Mouse (Mus musculus) testis, adult 2 months (tissue): ENCODE measurements around the gene Shroom3. TPM values are rescaled to one million over a fixed set of nuclear protein-coding genes. Genes with fewer than 3 reads are reported as not detected.

Experiments
- H3K27ac ChIP-seq: fragments of 200-500 bp; 2 replicates; pipeline ENCODE4 v1.5.1; 2012; ENCODE audit warnings: low read depth, low read length; ENCODE audit not compliant: control insufficient read depth, insufficient read depth
- H3K27me3 ChIP-seq: fragments of 200-500 bp; 2 replicates; pipeline ENCODE4 v1.6.1; 2012; ENCODE audit warnings: mild to moderate bottlenecking, low read length, moderate library complexity; ENCODE audit not compliant: control insufficient read depth, insufficient read depth
- H3K36me3 ChIP-seq: fragments of 200-500 bp; 2 replicates; pipeline ENCODE4 v1.6.1; 2012; ENCODE audit warnings: mild to moderate bottlenecking, low read length; ENCODE audit not compliant: control insufficient read depth, insufficient read depth
- H3K4me1 ChIP-seq: fragments of 200-500 bp; 2 replicates; pipeline ENCODE4 v1.6.1; 2012; ENCODE audit warnings: low read length; ENCODE audit not compliant: control insufficient read depth, insufficient read depth
- H3K4me3 ChIP-seq: fragments of 200-500 bp; 2 replicates; pipeline ENCODE4 v1.5.1; 2012; ENCODE audit warnings: low read depth, mild to moderate bottlenecking, low read length, moderate library complexity, mixed read lengths; ENCODE audit not compliant: control insufficient read depth
- CTCF ChIP-seq: fragments of 200-500 bp; IDR thresholded peaks from 2 replicates; pipeline ENCODE4 v1.5.1; 2012; ENCODE audit warnings: low read depth, mild to moderate bottlenecking, inconsistent platforms, low read length, moderate library complexity; ENCODE audit not compliant: control insufficient read depth, insufficient read depth, insufficient replicate concordance
- POLR2A ChIP-seq: fragments of 200-500 bp; IDR thresholded peaks from 2 replicates; pipeline ENCODE4 v1.6.1; 2012; ENCODE audit warnings: low read depth, mild to moderate bottlenecking, inconsistent platforms, low read length, moderate library complexity; ENCODE audit not compliant: control insufficient read depth
- polyA plus RNA-seq: library from polyadenylated mRNA; depleted of rRNA; stranded (reverse); fragments of >200 nt; gene quantifications from 2 replicates; pipeline ENCODE4 v1.2.3, GENCODE M21; 2012

Shroom3 gene
- polyA plus RNA-seq, 1 experiment, result 25.6 TPM

GRCm38 (mm10) chr5:92688124-92688523 lies 4.9 kb downstream of the Shroom3 start:
- Histone ChIP-seq H3K36me3 (no peaks in the 10 kb centered on the region), H3K4me1 (peaks cover 9% of the 10 kb centered on the region), H3K4me3 (no peak overlapping the region), H3K27ac (no peak overlapping the region), H3K27me3 (peaks cover 2% of the 10 kb centered on the region; the same call in 1 of the 2 replicates)
- TF ChIP-seq POLR2A (no peak), CTCF (no peak)

GRCm38 (mm10) chr5:92688569-92688968 lies 5.3 kb downstream of the Shroom3 start:
- Histone ChIP-seq H3K4me3 (no peak overlapping the region), H3K27ac (no peak overlapping the region), H3K27me3 (no peaks in the 10 kb centered on the region), H3K4me1 (peaks cover 4% of the 10 kb centered on the region), H3K36me3 (no peaks in the 10 kb centered on the region)
- TF ChIP-seq CTCF (no peak), POLR2A (no peak)

- no peaks in the 10 kb centered on the region for H3K4me1 ChIP-seq
- H3K36me3 ChIP-seq, result no peaks in the 10 kb centered on the region
- no peaks in the 10 kb centered on the region for H3K27me3 ChIP-seq
- H3K27ac ChIP-seq, result no peak overlapping the region
- TF ChIP-seq POLR2A (no peak), CTCF (no peak)
- no peak overlapping the region for H3K4me3 ChIP-seq
Observed at GRCm38 (mm10) chr5:92692206-92693007, 9.2 kb downstream of the Shroom3 start.

DNA sequence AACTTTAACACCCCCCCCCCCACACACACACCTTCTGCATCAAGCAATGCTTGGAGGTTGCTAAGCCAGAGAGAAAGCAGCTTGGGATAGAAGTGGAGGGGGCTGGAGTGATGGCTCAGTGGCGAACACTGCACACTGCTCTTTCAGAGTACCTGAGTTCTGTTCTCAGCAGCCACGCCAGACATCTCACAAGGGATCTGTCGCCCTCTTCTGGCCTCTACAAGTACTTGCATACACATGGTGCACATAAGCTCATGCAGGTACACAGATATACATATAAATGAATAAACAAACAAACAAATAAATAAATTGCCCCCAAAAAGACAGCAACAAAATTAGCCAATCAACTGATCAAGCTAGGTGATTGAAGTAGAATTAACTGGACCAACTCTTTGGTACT lies 10.5 kb downstream of the Shroom3 start:
- no peak overlapping the region for H3K27ac ChIP-seq
- H3K4me1 ChIP-seq, result no peaks in the 10 kb centered on the region
- H3K4me3 ChIP-seq, result no peak overlapping the region
- TF ChIP-seq CTCF, result no peak
- TF ChIP-seq POLR2A, result no peak
- H3K27me3 ChIP-seq, result no peaks in the 10 kb centered on the region
- no peaks in the 10 kb centered on the region for H3K36me3 ChIP-seq

DNA sequence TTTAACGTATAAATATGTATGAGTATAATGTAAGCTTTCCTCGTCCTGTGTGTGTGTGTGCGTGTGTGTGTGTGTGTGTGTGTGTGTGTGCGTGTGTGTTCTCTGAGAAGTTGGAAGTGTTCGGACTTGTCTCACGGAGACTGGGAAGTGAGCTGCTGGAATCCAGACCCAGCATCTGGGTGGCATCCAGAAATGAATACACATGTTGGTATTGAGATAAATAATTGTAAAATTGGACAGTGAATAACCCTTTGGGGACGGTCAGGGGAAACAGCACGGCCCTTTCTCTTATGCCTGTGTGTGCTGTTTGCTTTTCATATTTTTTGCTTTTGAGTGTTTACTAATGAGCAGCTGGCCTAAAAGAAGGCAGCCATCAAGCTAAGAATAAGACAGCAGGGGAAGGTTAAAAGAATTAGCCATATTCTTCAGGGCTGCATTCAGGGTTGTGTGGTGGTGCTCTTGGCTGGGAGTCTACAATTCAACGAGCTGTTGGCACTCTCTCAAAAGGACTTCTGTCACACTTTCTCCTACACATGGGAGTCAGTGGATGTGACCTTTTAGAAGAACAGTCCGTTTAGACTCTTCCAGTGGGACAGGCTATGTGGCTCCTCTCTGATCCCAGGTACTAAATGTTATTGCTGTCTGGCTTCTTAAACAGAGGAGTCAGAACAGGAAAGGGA lies 11.2 kb downstream of the Shroom3 start:
- Histone ChIP-seq H3K27ac (no peak overlapping the region), H3K27me3 (no peaks in the 10 kb centered on the region), H3K36me3 (no peaks in the 10 kb centered on the region), H3K4me1 (no peaks in the 10 kb centered on the region), H3K4me3 (no peak overlapping the region)
- TF ChIP-seq CTCF, result no peak

GRCm38 (mm10) chr5:92698131-92698836 lies 15.0 kb downstream of the Shroom3 start:
- H3K27ac ChIP-seq, result no peak overlapping the region
- no peaks in the 10 kb centered on the region for H3K4me1 ChIP-seq

More at GRCm38 (mm10) chr5:92698131-92698836, 15.0 kb downstream of the Shroom3 start:
- H3K4me3 ChIP-seq, result no peak overlapping the region
- H3K36me3 ChIP-seq, result no peaks in the 10 kb centered on the region
- TF ChIP-seq CTCF (no peak), POLR2A (no peak)
- no peaks in the 10 kb centered on the region for H3K27me3 ChIP-seq
